Mouse (Mus musculus): ENCODE measurements around the gene Dab2ip.

Dab2ip gene

GRCm38 (mm10) chr2:35684005-35684404 is 125.9 kb downstream of the Dab2ip start:
- DNase-seq (ENCODE audit: low read depth), result no peak

DNA sequence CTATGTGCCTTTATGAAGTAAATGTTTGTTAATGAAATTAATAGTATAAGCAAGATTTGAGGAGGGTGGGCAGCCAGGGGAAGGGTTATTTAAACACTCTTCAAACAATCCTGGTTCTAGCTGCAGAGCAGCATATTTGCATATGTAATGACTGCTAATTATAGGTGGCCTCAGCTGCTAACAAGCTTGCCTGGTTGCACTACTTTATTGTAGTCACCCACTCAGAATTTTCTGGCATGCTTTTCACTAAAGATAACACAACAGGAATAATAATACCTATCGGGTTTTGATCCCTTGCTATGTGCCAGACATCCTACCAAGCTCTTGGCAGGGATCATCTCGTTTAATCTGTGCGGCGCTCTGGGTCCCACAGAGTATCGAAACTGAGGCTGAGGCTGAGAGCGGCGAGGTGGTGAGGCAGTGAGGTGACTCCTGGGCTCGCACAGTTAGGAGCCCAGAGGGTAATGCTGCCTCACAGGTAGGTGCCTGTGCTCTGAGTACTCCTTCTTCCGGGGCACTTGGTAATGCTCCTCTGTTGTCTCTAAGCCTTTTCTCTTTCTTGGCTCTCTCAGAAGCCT is 126.8 kb downstream of the Dab2ip start:
- DNase-seq (ENCODE audit: low read depth), result no peak

DNA sequence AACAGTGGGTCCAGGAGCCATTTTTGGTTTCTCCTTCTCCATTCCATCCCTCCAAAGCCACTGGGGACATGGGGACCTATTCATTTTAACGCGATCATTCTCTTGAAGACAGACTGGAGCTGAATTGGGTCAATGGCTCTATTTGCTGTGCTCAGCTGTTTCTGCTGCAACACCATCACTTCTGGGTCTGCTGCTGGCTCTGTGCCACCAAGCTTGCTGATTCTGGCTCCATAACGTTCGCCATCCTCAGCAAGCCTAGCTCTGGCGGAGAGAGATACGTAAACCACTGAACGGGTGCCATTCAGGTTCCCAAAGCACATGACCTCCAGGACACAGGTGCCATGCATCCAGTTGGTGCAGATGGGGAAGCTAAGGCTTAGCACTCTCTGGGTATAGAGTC is 128.0 kb downstream of the Dab2ip start:
- no peak for DNase-seq (ENCODE audit: low read depth)

- DNase-seq (ENCODE audit: low read depth), result no peak
These were observed 129.5 kb downstream of the Dab2ip start for GRCm38 (mm10) chr2:35687557-35688070.

DNA sequence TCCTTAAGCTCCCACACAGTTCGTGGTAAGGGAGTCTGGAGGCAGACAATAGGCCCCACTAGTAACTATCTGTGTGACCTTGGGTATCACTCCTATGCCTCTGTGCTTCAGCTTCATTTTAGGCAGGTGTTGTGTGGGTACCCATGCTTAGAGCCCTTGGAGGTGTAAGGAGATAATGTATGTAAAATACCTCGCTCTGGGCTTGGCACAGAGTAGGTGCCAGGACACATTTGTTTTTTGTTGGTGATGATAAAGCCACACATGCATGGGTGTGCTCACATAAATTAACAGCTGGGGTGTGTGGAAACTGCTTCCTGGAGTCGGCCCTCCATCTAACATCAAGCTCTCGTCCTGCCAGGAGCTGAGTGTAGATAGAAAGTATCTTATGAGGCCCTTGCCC is 130.1 kb downstream of the Dab2ip start:
- no peak for DNase-seq (ENCODE audit: low read depth)

GRCm38 (mm10) chr2:35688581-35688980 is 130.5 kb downstream of the Dab2ip start:
- no peak for DNase-seq (ENCODE audit: low read depth)

DNA sequence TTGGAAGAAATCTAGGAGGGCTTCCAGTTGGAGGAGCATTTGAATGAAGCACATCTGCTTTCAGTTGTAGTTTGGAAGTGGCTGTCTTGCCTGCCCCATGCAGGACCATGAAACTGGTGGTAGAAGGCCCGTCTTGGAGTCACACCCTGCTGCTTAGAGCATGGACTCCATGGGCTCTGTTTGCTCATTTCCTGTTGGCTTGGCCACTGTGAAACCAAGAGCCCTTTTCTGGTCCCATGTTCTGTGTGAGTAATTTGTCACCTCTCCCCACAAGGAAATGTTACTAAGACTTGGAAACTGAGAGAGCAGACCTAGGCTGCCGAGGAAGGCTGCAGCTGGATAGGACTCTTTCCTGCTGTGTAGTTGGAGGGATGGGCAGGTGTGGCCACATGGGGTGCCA is 131.8 kb downstream of the Dab2ip start:
- DNase-seq (ENCODE audit: low read depth), result no peak

GRCm38 (mm10) chr2:35691257-35692049 is 133.4 kb downstream of the Dab2ip start:
- peak; percentile 76 for DNase-seq (ENCODE audit: low read depth)

GRCm38 (mm10) chr2:35692272-35692900 is 134.3 kb downstream of the Dab2ip start:
- DNase-seq (ENCODE audit: low read depth), result no peak

DNA sequence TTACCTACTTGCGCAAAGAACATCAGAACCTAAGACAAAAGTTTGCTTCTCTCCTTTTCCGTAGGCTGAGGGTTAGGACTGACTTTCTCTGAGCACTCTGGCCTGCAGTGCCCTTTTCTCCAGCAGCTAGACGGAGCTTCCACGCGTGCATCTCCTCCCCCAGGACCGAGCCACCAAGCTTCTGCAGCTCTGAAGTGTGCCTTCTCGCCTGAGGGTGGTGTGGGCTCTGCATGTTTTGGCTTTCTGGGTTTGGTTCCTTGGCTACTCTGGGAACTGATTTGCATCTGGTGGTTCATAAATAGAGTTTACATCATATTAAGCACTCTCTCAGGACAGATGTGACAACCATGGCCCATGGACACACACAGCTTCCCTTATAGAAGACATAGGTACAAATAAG is 135.0 kb downstream of the Dab2ip start:
- no peak for DNase-seq (ENCODE audit: low read depth)

DNA sequence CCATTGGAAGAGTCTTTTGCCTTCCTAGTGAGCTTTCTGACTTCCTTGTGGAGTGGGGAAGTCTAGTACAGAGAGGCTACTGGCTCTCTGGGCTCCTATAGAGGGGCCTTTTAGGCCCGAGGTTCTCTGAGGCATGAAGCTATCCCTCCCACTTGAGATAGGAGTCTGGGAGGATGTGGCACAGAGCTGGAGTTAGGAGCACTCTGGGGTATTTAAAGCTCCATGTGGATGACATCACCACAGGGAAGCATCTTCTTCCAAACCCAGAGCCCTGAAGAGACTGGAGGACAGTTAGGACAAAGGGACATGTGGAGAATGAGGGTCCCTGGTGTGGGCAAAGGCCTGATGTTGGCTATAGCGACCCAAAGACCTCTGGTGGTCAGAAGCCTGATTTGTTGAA is 136.0 kb downstream of the Dab2ip start:
- no peak for DNase-seq (ENCODE audit: low read depth)

- DNase-seq (ENCODE audit: low read depth), result no peak
These were observed 138.1 kb downstream of the Dab2ip start for GRCm38 (mm10) chr2:35696193-35696541.

- DNase-seq (ENCODE audit: low read depth), result peak; percentile 63
These were observed 138.7 kb downstream of the Dab2ip start for GRCm38 (mm10) chr2:35696542-35697391.

- DNase-seq (ENCODE audit: low read depth), result no peak
These were observed 139.7 kb downstream of the Dab2ip start for GRCm38 (mm10) chr2:35697768-35698167.

GRCm38 (mm10) chr2:35700966-35701365 is 142.9 kb downstream of the Dab2ip start:
- DNase-seq (ENCODE audit: low read depth), result no peak

DNA sequence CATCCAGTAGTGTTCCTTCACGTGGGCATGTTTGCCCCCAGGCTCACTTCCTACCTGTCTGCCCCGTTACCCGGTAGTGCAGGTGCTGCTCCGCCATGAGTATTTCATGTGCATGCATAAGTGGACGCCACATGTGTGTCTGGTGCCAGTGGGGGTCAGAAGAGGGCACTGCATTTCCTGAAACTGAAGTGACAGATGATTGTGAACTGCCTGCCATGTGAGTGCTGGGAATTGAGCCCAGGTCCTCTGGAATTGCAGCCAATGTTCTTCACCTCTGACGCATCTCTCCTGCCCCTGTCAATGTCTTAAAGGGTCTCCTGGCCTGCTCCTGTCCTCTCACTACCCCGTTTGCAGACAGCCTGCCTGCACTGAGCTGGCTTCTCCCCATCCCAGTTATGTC is 143.9 kb downstream of the Dab2ip start:
- no peak for DNase-seq (ENCODE audit: low read depth)

DNA sequence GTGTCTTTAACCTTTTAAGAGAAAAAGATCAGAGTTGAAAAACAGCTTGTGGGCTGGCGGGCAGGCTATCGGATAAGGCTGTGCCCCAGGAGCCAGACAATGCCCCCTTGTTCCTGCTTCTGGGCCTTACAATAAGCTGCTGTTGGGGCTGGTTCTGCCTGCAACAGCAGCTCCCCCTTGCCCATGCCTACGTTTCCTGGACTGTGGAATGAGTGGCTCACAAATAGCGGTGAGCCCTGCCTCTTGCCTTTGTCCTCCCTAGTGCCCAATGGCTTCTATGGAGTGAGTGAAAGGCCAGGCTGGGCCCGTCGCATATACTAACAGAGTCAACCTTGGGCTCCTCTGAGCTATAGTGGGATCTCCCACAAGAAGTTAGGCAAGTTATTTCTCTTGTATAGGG is 144.5 kb downstream of the Dab2ip start:
- DNase-seq (ENCODE audit: low read depth), result no peak

- no peak for DNase-seq (ENCODE audit: low read depth)
These were observed 145.2 kb downstream of the Dab2ip start for GRCm38 (mm10) chr2:35703241-35703640.

GRCm38 (mm10) chr2:35712611-35713010 is 154.5 kb downstream of the Dab2ip start:
- DNase-seq (ENCODE audit: low read depth), result no peak

- DNase-seq (ENCODE audit: low read depth), result no peak
These were observed 155.4 kb downstream of the Dab2ip start for GRCm38 (mm10) chr2:35713460-35713859.

GRCm38 (mm10) chr2:35714742-35715167 is 156.7 kb downstream of the Dab2ip start:
- peak; percentile 72 for DNase-seq (ENCODE audit: low read depth)

DNA sequence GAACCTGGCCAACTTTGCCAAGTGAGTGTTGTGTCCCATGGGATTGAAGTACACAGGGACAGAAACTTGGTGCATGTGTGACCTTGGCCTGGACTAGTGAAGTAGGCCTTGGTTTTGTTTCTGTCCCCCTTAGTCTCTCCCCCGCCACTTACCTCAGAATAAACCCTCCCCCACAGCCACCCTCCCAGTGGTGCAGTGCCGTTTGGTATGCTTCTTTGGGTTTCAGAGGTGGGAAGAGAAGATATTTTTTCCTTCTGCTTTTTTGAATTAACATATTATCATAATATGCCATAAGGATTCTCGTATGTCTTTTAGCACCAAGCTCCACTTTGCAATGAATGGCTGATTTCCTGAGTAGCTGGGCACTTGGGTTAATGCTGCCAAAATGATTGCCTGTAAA is 157.4 kb downstream of the Dab2ip start:
- no peak for DNase-seq (ENCODE audit: low read depth)

Data from fibroblast of lung, adult 2 months (primary cell).